Mouse (Mus musculus) testis, adult 2 months (tissue): ENCODE results near the gene Tmcc3. TPM values are rescaled to one million over a fixed set of nuclear protein-coding genes. Genes with fewer than 3 reads are reported as not detected.

Experiments
- H3K27ac ChIP-seq: fragments of 200-500 bp; 2 replicates; pipeline ENCODE4 v1.5.1; 2012; ENCODE audit warnings: low read depth, low read length; ENCODE audit not compliant: control insufficient read depth, insufficient read depth
- H3K27me3 ChIP-seq: fragments of 200-500 bp; 2 replicates; pipeline ENCODE4 v1.6.1; 2012; ENCODE audit warnings: mild to moderate bottlenecking, low read length, moderate library complexity; ENCODE audit not compliant: control insufficient read depth, insufficient read depth
- H3K36me3 ChIP-seq: fragments of 200-500 bp; 2 replicates; pipeline ENCODE4 v1.6.1; 2012; ENCODE audit warnings: mild to moderate bottlenecking, low read length; ENCODE audit not compliant: control insufficient read depth, insufficient read depth
- H3K4me1 ChIP-seq: fragments of 200-500 bp; 2 replicates; pipeline ENCODE4 v1.6.1; 2012; ENCODE audit warnings: low read length; ENCODE audit not compliant: control insufficient read depth, insufficient read depth
- H3K4me3 ChIP-seq: fragments of 200-500 bp; 2 replicates; pipeline ENCODE4 v1.5.1; 2012; ENCODE audit warnings: low read depth, mild to moderate bottlenecking, low read length, moderate library complexity, mixed read lengths; ENCODE audit not compliant: control insufficient read depth
- CTCF ChIP-seq: fragments of 200-500 bp; IDR thresholded peaks from 2 replicates; pipeline ENCODE4 v1.5.1; 2012; ENCODE audit warnings: low read depth, mild to moderate bottlenecking, inconsistent platforms, low read length, moderate library complexity; ENCODE audit not compliant: control insufficient read depth, insufficient read depth, insufficient replicate concordance
- POLR2A ChIP-seq: fragments of 200-500 bp; IDR thresholded peaks from 2 replicates; pipeline ENCODE4 v1.6.1; 2012; ENCODE audit warnings: low read depth, mild to moderate bottlenecking, inconsistent platforms, low read length, moderate library complexity; ENCODE audit not compliant: control insufficient read depth
- polyA plus RNA-seq: library from polyadenylated mRNA; depleted of rRNA; stranded (reverse); fragments of >200 nt; gene quantifications from 2 replicates; pipeline ENCODE4 v1.2.3, GENCODE M21; 2012

Tmcc3 gene
- polyA plus RNA-seq, 1 experiment: 5.7 TPM

DNA sequence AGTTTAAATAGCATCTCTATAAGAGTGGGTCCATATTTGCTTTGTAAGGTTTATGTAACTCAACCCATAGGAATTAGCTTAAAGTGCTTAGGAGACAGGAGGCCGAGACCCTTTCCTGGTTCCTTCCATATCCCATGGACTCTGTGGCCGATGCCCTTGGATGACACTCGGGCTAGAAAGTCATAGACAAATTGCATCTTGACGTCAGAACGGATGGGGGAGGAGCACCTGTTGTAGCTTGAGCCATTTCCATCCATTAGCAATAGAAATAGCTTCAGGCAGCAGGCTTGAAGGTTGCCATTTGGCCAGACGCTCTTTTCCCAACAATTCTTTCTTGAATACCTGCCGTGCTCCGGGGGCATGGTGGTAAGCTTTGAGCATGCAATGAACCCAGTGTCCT lies 150.1 kb downstream of the Tmcc3 start:
- Histone ChIP-seq H3K36me3 (no peaks in the 10 kb centered on the region), H3K27ac (no peak overlapping the region), H3K27me3 (no peaks in the 10 kb centered on the region), H3K4me1 (peaks cover 10% of the 10 kb centered on the region), H3K4me3 (no peak overlapping the region)
- TF ChIP-seq CTCF (no peak), POLR2A (no peak)

- peak overlapping the region; percentile 0; the same call in 1 of the 2 replicates for H3K27ac ChIP-seq
Measured at GRCm38 (mm10) chr10:94462386-94463064, 150.8 kb downstream of the Tmcc3 start.

GRCm38 (mm10) chr10:94463410-94463809 lies 151.7 kb downstream of the Tmcc3 start:
- H3K36me3 ChIP-seq: no peaks in the 10 kb centered on the region
- H3K4me3 ChIP-seq: no peak overlapping the region
- H3K27me3 ChIP-seq: no peaks in the 10 kb centered on the region
- H3K4me1 ChIP-seq: peaks cover 10% of the 10 kb centered on the region
- no peak overlapping the region for H3K27ac ChIP-seq
- TF ChIP-seq CTCF: no peak
- no peak for TF ChIP-seq POLR2A

More at GRCm38 (mm10) chr10:94462386-94463064, 150.8 kb downstream of the Tmcc3 start:
- Histone ChIP-seq H3K4me3 (no peak overlapping the region), H3K27me3 (no peaks in the 10 kb centered on the region), H3K4me1 (peaks cover 10% of the 10 kb centered on the region), H3K36me3 (no peaks in the 10 kb centered on the region)
- TF ChIP-seq CTCF (no peak), POLR2A (no peak)

GRCm38 (mm10) chr10:94465646-94466045 lies 153.9 kb downstream of the Tmcc3 start:
- Histone ChIP-seq H3K27me3 (no peaks in the 10 kb centered on the region), H3K27ac (no peak overlapping the region), H3K4me1 (peaks cover 3% of the 10 kb centered on the region), H3K36me3 (no peaks in the 10 kb centered on the region), H3K4me3 (no peak overlapping the region)
- TF ChIP-seq CTCF (no peak), POLR2A (no peak)

DNA sequence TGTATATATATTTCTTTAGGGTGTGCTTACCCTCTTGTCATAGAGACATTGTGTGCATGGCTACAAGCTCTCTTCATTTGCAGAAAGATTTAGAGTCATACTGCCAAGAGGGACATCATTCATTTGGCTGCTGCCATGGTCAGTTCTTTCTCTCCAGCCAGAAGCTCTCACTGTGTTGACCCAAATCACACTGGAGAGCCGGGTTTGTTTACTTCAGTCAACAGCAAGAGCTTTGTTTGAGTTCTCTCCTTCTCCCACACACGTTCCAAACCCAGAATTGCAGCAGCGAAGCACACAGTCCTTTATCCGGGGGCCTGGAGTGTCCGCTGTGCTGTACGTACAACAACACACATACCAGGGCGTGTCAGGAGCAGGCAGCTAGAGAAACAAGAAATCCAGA lies 154.6 kb downstream of the Tmcc3 start:
- Histone ChIP-seq H3K4me1 (peaks cover 3% of the 10 kb centered on the region), H3K27me3 (no peaks in the 10 kb centered on the region), H3K27ac (no peak overlapping the region), H3K36me3 (no peaks in the 10 kb centered on the region), H3K4me3 (no peak overlapping the region)
- TF ChIP-seq POLR2A (no peak), CTCF (no peak)

DNA sequence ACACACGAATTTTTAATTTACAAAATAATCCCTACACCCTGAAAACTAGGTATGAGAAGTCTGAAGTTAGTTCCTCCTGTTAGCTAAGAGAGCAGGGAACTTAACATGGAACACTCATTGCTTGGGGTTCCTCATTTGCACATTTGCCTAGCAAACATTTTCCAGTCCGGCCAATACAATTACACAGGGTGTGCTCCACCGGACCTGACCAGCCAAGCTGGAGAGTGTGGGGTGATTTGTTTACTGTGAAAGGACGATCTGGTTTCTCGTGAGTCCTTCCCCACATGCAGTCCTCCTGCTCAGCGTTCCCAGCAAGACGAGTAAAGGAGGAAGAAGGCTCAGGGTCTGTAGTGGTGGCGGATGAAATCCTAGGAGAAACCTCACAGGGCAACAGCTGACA lies 159.7 kb downstream of the Tmcc3 start:
- Histone ChIP-seq H3K27ac (no peak overlapping the region), H3K4me3 (no peak overlapping the region), H3K4me1 (no peaks in the 10 kb centered on the region), H3K27me3 (no peaks in the 10 kb centered on the region), H3K36me3 (no peaks in the 10 kb centered on the region)
- TF ChIP-seq CTCF (no peak), POLR2A (no peak)

GRCm38 (mm10) chr10:94473501-94473900 lies 161.8 kb downstream of the Tmcc3 start:
- no peak overlapping the region for H3K4me3 ChIP-seq
- H3K4me1 ChIP-seq: peaks cover 2% of the 10 kb centered on the region; the same call in 1 of the 2 replicates
- H3K27ac ChIP-seq: no peak overlapping the region
- H3K36me3 ChIP-seq: no peaks in the 10 kb centered on the region
- no peaks in the 10 kb centered on the region for H3K27me3 ChIP-seq
- TF ChIP-seq POLR2A (no peak), CTCF (no peak)

GRCm38 (mm10) chr10:94474185-94474584 lies 162.4 kb downstream of the Tmcc3 start:
- H3K4me3 ChIP-seq: no peak overlapping the region
- no peak for TF ChIP-seq CTCF
- TF ChIP-seq POLR2A: no peak
- H3K27me3 ChIP-seq: no peaks in the 10 kb centered on the region
- no peak overlapping the region for H3K27ac ChIP-seq
- no peaks in the 10 kb centered on the region for H3K36me3 ChIP-seq
- H3K4me1 ChIP-seq: peaks cover 2% of the 10 kb centered on the region; the same call in 1 of the 2 replicates
